Mouse (Mus musculus) layer of hippocampus, adult 6 months (tissue): ENCODE data around the gene Adgra1. TPM values are rescaled to one million over a fixed set of nuclear protein-coding genes. Genes with fewer than 3 reads are reported as not detected.

Experiments
- long read RNA-seq, 2 experiments: library from polyadenylated mRNA; unstranded; transcript quantifications; one replicate each; pipeline ENCODE4 v2.0.0; 2019 to 2020
- polyA plus RNA-seq: library from polyadenylated mRNA; unstranded; fragments of <200 nt; fragmentation: Nextera tagmentation; gene quantifications from 2 replicates; pipeline ENCODE4 v1.2.3, GENCODE M21; 2021

The Adgra1 gene
- 42.6 and 54.1 TPM in 2 replicates for polyA plus RNA-seq
- long read RNA-seq, experiment 1, full-length matches to known transcripts: 2 of 29 reads
- long read RNA-seq, experiment 1, partial matches to known transcripts: 25 of 29 reads
- long read RNA-seq, experiment 1, other reads (novel, unspliced or antisense): 2 of 29 reads
- long read RNA-seq, experiment 2, full-length matches to known transcripts: 7 of 51 reads
- long read RNA-seq, experiment 2, partial matches to known transcripts: 31 of 51 reads
- long read RNA-seq, experiment 2, other reads (novel, unspliced or antisense): 13 of 51 reads

GRCm38 (mm10) chr7:139834036-139834435 is at the start of gene Adgra1:
Adgra1 (plus strand) TSS chr7:139834174.

GRCm38 (mm10) chr7:139894655-139895557 is 60.9 kb downstream of the Adgra1 start, which contains the start of gene Kndc1:
Kndc1 (plus strand) TSS chr7:139894696.

Other genes starting within 250 kb of the Adgra1 start
- 1.0 and 1.4 TPM in 2 replicates for gene Cfap46, start 150.4 kb upstream of the Adgra1 start, polyA plus RNA-seq
- gene Kndc1, start 60.5 kb downstream of the Adgra1 start, polyA plus RNA-seq: 22.3 and 30.2 TPM in 2 replicates
- not detected in 2 replicates for gene Utf1, start 109.6 kb downstream of the Adgra1 start, polyA plus RNA-seq
- 1.6 TPM in 2 replicates for gene 6430531B16Rik, start 144.6 kb downstream of the Adgra1 start, polyA plus RNA-seq
- gene Adam8, start 158.4 kb downstream of the Adgra1 start, polyA plus RNA-seq: 0.29 and 0.54 TPM in 2 replicates
- 40.0 and 45.8 TPM in 2 replicates for gene Zfp511, start 202.2 kb downstream of the Adgra1 start, polyA plus RNA-seq
- gene Tubgcp2, start 202.5 kb downstream of the Adgra1 start, polyA plus RNA-seq: 31.6 and 34.4 TPM in 2 replicates
- not detected in 2 replicates for gene Msx3, start 214.9 kb downstream of the Adgra1 start, polyA plus RNA-seq
- gene Caly, start 248.4 kb downstream of the Adgra1 start, polyA plus RNA-seq: 701 and 786 TPM in 2 replicates